Mouse (Mus musculus) embryo, embryonic 11 days (tissue): Measurements from ENCODE around the gene Tmem63b.

Experiments
- DNase-seq: peaks from one replicate; pipeline ENCODE4 v3.0.0-alpha.2; 2015

The Tmem63b gene

DNA sequence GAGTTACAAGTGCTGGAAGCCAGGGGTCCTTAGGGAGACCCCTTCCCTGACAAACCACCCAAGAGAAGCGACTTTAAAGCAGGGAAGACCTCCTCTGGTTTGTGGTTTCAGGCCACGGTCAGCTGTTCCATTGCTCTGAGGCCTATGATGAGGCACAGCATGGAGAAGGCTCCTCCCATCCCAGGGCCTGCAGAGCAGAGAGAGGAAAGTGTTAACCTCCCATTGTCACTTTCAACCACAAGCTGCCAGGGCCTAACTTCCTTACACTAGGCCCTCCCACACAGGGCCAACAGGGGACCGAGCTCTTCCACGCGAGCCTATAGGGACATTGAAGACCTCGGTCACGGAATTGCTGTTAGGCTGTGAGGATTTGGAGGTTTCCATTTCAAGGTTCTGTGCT, 16.5 kb upstream of the Tmem63b start:
- no peak for DNase-seq

DNA sequence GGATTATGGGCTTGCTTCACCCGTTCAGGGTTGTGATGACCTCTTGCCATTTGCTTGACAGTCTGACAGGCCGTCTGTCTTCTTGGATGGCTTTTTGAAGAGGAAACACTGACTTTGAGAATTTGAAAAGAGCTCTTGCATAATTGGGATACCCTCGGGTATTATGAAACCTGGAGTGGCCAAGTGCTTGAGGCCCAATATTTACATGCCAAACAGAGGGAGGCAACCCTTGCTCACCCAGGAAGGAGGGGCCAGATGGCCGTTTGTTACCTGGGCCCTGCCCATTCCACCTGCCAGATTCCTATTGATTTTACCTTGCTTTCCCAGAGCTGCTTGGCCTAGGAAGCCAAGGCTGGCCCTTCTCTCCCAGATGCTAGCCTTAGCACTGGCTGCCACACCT, 15.5 kb upstream of the Tmem63b start:
- DNase-seq: no peak

DNA sequence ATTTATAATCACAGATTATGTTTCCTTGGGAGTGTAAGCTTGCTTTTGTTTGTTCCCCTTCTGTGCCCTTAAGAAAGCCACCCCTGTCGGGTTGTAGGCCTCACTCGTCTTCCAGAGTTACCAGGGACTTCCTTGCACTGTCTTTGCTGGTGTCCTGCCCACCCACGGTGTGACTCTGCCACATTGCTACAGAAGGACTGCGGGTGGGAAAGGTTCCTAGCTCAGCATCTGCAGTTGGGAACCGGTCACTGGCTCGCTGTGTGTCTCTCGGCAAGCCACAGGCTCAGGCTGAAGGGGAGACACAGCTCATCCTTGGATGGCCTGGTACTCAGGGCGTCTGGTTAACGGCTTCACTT, 14.5 kb upstream of the Tmem63b start:
- no peak for DNase-seq

DNA sequence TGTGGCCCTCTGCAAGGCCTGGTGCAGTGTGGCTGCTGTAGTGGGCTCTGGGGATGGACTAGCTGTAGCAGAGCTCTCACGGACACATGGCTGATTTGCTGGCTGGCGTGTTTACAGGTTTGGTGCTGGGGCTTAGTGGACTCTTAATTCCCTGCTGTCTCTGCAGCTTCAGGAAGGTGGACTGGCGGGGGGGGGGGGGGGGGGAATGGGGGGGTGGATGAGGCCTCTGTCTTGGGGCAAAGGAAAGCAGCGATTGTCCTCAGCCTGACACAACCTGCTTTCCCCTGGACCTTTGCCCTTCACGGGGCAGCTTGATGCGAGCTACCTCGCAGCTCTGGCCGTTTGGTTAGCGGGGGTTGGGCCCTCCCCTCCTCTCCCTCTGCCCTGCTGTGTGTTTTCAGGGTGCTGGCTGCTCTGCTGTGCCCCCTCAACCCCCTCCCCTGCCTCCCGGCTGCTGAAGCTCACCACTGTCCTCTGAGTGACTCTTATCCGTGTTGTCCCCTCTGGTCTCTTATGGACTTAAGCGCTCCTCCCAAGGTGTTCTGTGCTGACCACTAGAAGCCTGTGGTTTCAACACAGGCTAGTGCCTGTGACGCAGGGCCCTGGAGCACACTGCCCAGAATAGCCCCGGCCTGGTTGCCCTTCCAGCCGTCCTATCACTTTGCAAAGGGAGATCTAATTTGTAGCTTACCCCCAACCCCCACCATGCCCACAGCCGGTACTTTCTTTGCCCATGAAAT, 14.0 kb upstream of the Tmem63b start:
- DNase-seq: no peak

DNA sequence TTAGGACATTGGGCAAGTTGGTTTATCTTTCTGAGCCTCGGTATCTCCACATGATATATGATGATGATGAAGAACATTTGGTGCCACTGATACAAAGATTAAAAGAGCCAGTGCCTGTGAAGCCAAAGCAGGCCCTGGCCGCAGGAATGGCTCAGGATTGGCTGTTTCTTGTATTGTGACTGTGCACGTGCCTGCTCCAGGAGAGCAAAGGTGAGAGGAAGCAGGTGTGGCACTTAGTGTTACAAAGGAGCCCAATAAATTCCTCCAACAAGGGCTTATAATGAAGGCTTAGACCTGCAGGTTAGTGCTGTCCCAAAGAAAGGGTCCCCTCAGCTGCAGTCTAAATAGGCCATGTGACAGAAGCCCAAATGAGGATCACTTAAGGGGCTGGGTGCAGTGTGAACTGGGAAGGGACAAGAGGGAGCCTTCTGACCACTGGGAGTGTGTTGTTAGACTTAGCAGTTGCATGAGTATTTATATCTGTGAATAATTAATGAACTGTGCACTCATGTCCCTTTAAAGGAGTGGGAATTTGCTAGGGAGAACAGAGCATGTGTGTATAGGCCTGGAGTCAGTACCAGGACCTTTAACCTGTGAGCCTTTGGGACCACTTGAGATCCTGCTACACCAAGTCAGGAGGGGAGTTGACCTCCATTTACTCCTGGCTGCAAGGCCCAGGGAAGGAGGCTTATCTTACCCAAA, 12.5 kb upstream of the Tmem63b start:
- DNase-seq: no peak

DNA sequence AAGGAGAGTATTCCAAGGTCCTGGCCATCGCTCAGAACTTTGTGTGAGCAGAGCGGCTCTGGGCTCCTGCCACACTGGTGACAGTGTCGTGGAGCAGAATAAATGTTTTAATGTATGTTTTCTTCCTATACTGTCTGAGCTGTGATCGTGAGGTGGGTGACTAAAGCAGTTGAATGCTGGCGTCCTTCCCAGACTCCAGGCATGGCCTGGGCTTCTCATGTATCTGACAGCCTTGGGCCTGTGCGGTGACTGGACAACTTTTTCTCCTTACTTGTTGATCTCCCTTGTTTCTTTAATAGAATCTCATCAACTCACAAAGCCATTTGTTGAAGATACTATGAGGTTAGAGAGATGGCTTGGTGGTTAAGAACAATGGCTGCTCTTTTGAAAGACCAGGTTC, 11.7 kb upstream of the Tmem63b start:
- no peak for DNase-seq

DNA sequence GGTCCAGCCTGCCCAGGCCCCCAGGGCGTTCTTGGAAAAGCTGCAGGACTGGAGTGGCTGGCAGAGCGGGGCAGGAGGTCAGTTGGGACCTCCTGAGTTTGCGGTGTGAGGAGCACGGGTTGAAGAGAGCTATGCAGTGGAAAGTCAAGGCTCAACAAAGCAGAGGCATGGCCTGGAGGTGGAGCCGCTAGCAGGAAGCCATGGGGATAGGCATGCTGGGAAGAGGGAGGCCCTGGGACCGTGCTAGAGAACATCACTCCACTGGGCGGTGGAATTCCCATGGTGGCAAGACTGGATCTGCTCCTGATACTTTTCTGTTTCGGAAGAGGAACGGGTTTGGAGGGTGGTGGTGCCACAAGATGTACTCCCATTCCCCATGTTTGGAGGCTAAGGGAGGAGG, 10.3 kb upstream of the Tmem63b start:
- DNase-seq: no peak

DNA sequence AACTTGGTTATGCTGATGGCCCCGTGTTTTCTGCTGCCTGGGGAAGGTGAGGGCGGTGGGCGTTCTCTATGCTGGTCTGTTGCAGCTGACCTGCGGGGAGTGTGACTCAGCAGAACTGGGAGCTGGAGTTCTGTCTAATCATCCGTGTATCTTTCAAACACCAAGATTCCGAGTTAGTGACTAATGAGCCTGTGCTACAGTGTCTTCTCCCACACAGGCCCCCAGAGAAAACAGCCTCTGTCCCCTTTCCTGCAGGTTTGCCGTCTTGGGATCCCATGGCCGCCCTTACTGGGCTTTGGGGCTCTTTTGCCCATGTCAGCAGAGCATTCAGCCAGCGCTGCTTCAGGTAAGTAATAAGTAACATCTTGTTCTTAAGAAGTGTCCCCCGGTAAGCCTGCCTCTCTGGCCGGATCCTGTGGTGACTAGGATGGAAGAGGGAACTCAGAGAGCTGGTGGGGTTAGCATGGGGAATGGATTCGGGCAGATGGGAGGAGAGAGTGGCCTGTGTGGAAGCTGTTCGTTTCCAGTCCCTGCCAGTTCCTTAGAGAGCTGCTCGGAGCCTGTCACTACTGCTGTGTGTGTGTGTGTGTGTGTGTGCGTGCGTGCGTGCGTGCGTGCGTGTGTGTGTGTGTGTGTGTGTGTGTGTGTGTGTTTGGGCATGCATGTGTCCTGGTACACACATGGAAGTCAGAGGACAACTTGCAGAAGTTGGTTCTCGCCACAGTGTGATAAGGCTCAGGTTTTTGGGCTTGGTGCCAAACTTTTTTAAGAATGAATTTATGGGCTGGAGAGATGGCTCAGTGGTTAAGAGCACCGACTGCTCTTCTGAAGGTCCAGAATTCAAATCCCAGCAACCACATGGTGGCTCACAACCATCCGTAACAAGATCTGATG, 8.8 kb upstream of the Tmem63b start:
- DNase-seq: no peak

DNA sequence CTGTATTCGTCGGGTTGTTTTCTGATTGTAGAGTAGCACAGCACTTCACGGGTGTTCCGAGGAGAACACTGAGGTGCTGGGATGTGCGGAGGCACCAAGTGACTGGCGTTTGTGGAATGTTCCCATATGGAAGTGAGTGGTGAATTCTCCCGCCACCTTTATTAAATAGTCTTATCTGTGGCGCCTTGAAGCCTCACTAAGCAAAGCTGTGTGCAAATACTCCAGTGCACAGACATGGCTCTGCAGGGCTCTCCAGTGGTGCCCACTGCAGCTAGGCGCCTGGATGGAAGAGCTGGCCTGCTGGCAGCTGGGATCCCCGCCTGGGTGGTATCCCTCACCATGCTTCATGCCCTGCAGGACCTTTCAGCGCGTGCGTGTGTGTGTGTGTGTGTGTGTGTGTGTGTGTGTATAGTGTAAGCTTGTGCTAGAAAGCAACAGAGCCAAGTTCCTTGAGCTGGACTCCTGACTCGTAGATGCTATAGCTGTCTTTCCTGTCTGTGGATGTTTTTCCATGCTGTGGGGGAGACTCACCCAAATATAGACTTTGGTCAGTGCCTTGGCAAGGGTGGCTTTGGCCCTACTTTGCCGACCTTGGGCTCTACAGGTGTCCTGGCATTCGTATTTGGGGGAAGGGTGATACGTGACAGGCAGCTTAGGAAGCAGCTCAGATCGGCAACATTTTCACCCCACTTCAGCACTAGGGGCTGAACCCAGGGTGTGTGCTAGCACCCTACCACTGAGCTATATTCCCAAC, 7.3 kb upstream of the Tmem63b start:
- no peak for DNase-seq

DNA sequence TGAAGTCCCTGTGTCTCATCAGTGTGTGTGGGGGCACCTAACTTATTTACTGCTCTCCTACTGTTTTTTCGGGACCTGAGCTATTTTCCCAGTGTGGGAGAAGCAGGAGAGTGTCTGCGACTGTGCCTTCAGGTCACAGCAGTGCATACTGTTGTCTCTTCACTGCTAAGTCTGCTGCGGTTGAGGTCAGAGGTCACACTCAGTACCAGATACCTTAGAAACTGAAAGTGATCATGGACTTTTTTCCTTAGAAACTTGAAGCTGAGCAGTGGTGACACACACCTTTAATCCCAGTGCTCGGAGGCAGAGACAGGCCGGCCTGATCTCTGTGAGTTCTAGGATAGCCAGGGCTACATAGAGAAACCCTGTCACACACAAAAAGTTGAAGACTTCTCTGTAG, 5.5 kb upstream of the Tmem63b start:
- DNase-seq: no peak

DNA sequence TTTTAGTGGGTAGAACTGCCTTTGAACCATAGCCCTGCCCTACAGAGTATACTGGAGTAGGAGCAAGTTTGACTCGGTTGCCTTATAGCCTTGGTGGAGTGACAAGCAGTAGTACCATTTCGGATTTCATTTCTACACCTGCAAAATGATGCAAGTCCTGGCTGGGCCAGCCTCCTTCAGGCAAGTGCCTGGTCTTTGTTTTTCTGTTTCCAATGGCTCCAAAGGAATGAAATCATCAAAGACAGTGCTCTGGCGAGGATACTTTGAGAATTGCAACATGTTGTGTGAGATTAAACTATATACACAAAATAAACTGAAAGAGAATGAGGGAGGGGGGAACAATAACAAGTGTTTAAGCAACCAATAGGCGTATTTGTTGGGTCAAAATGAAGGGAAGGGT, 3.3 kb upstream of the Tmem63b start:
- no peak for DNase-seq

DNA sequence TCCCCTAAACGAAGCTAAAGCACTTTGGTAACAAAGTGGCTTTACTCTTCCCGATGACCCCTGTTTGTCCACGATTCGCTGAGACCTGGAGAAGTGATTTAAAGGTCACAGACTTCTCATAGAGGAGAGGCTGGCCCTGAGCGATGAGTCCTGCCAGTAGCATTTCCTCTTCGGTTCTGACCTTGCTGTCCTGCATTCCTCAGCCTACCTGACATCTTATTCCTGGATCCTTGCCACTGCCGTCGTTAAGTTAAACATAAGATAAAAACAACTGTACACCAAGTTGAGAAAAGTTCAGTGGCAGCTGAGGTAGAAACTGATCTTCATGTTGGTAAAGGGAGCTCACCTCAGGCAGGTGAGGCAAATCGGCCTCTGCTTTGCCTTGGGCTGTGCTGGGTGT, 2.4 kb upstream of the Tmem63b start:
- no peak for DNase-seq

DNA sequence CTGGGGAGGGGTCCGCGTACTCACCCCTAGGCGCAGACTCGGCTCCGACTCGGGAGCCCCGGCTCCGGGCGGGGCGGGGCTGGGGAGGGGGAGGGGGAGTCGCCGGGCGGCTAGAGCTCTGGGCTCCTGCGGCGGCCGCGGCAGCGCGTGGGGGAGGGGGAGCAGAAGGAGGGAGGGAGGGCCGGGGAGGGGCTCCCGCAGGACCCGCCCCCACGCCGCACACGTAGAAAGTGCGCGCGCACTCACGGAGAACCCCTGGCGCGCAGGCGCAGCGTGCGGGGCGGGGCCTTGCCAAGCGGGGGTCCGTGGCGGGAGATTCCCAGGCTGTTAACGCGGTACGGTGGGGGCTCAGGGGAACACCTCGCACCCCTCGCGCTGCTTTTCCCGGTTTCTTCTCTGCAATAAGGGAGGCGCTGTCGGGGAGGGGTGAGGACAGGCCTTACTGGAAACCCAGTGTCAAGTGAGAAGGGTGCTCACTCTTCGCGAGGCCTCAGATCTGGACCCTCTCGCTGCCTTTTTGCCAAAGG, 549 bp downstream of the Tmem63b start, which contains the start of gene Mrpl14:
Gene Mrpl14, plus strand, starts transcription at position 230 of the 527 bp plus-strand sequence.
- DNase-seq: peak; percentile 98

DNA sequence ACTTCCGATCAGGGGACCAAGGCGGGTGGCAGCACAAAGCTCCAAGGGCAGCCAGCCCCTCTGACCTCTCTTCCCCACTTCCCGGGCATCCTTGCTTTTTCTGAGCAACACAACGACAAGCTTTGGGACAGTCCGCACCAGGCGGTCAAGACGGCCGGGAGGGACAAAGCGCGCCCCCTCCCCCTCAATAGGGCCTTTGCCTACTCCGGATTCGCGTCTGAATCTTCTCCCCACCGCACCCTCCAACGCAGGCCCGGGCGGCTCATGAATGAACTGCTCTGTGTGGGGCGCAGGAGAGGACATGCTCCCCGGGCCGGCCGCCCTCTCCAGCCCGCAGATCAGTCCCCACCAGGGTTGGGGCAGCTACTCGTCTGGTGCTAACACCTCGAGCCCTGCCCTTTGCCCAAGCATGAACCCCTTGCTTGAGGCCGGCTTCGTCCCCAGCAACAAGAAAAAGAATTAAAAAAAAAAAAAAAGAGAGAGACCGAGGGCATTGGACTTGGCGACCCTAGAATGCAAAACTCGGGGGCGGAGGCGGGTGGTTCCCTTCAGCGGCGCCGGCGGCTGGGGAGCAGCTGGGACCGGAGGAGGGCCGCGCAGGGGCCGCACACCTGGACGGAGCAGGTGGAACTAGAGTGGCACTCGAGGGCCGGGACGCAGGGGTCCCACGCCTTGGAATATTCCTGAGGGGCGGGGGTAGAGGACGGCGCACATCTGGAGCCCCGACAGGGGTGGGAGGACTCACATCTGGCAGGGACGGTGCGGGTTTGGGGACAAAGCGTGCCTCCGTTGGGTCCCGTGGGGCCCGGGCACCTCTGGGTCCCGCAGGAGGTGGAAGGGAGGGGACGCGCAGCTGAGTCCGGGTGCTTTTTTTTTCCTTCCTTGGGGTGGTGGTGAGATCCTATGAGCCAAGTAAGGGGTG, 1.3 kb downstream of the Tmem63b start:
- DNase-seq: peak; percentile 70

DNA sequence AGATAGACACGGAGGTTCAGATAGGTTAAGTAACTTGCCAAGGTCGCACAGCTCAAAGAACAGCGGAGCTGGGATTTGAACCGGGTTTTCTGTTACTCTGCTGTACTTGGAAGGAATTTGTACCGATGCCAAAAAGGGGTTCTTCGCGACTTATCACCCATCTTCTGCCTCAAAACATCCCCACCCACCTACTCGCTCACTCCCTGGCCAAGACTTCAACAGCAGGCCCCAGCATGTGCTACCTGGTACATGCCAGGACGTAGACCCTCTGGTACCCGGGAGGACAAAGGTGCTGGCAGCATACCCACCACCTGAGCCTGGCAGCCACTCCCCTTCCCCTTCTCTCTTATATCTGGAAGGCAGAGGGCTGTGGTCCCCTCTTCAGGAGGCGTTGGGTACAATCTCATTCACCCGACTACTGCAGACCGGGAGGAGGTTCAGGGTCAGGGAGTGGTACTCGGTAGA, 2.0 kb downstream of the Tmem63b start:
- no peak for DNase-seq

DNA sequence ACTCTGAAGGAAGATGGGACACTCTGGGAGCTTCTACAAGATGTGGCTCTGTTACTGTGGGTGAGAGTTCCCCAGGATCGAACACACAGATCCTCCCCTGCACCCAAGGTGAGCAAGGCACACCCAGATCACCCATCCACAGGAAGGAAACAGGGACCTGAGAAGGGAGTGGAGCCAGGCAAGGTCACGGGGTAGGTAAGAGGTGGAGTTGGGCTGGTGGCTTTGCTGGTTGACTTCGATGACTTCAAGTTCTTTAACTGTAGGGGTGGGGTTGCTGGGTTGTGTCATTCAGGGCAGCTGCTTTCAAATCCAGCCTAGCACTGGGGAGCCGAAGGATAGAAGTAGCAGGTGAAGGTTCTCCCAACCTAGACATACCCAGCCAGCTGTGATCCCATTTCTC, 3.9 kb downstream of the Tmem63b start:
- DNase-seq: no peak

DNA sequence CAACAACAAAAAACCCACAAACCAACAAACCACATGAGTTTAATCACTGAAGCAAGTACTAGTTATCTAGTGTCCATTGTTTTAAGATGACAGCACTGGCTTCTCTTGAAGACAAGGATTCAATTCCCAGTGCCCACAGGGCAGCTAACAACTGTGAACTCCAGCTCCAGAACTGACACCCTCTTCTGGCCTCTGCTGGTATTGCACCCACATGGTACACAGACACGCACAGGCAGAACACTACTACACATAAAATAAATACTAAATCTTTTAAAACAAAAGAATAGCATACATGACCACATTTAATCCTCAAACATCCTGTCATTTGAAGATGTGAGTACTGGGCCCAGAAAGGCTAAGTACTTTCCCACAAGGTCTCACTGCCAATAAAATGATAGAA, 5.1 kb downstream of the Tmem63b start:
- DNase-seq: no peak

DNA sequence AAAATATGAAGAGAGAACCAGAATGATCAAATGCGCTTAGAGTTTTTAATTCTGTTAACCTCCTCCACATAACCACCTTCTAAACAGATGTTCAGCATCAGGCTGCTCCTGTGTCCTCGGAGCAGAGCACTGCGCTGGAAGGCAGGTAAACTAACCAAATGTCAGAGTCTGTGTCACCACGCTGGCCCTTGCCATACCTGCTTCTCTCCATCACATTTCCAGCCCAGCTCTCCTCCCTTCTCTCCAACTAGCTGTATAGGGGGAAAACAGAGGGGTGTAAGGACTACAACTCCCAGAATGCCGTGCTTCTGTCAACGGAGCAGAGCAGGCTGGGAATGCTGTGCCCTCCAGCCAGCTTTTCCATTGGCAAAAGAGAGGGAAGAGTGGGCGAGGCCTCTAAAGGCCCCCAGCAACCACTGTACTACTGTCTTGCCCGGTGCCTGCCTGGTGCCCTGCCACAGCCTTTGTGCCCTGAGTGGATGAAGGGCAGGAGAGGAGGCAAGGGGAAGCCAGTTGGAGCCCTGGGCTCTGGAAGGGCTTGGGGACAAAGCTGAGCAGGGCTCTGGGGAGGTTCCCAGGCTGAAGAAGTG, 6.2 kb downstream of the Tmem63b start:
- peak; percentile 74 for DNase-seq

DNA sequence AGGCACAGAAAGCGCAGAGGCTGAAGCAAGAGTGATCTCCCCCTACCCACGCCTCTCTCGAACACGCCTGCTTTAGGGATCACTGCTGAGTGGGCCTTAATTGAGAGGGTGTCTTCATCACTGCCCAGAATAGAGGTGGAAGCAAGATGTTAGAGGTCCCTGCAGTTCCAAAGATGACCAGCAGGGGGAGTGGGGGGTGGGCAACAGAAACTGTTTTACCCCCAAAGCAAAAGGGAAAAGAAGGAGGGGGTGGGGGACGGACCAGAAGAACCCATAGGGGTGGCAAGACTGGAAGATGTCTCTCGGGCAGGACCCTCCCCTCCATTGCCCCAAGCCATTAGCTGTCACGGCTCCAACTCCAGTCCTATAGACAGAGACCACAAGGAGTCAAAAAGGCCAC, 8.6 kb downstream of the Tmem63b start:
- peak; percentile 61 for DNase-seq

DNA sequence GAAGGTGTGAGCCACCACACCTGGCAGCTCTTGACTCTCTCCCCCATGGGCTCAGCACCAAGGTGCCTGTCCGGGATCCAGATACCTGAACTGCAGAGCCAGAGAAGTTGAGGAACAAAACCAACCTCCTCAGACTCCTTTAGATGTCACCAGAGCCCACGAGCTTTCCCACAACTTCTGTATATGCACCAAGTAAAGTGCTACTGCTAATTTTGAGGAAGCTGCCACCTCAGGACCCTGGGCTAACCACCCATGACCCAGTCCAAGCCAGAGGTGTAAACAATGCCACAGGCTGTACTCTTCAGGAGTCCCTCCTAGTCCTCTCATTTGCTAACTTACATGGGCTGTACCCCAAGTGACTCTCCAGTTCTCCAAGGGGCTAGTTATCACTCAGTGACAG, 14.1 kb downstream of the Tmem63b start:
- DNase-seq: no peak

DNA sequence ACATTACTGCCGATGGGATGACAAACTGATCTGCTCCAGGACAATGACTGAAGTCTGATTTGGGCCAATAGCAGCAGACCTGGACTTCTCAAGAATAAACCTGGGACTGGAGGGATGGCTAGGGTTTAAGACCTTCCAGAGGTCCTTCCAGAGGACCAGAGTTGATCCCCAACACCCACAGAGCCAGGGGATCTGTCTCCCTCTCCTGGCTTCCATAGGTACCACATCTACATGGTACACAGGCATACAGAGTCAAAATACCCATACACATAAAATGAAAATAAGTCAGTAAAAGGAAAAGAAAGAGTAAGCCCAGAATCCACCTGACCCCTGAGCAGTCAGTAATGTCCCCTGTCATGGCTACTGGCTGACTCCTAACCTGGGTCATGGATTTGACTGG, 14.9 kb downstream of the Tmem63b start:
- DNase-seq: no peak
